Mouse (Mus musculus) gastrocnemius, postnatal 36 days (tissue): Measurements from ENCODE around the gene Ccdc91. TPM values are rescaled to one million over a fixed set of nuclear protein-coding genes. Genes with fewer than 3 reads are reported as not detected.

Experiments used
- DNase-seq, 2 experiments: peaks; one replicate each; pipeline ENCODE4 v3.0.0; 2022
- intact Hi-C: fragments of 180-260 bp; cut with DNase I; formaldehyde crosslinking; loops from one replicate; pipeline ENCODE4 v1.15.1; 2025
- long read RNA-seq, 2 experiments: library from polyadenylated mRNA; stranded (forward); transcript quantifications; one replicate each; pipeline ENCODE4 v2.0.0; 2021
- total RNA-seq, 2 experiments: library from RNA; stranded (reverse); gene quantifications; 2 replicates each; pipeline ENCODE4 v1.2.3; 2021

Ccdc91 gene
- total RNA-seq, result 10 to 100 TPM; 75.6 to 86.2 TPM
- long read RNA-seq, experiment 1, transcript Ccdc91-201 (13 exons, 2,459 nt), result major isoform, 58 of 95 reads
- long read RNA-seq, experiment 1, partial matches to known transcripts, result 16 of 95 reads
- long read RNA-seq, experiment 1, other reads (novel, unspliced or antisense), result 21 of 95 reads
- long read RNA-seq, experiment 2, transcript Ccdc91-201 (13 exons, 2,459 nt), result major isoform, 62 of 112 reads
- long read RNA-seq, experiment 2, partial matches to known transcripts, result 9 of 112 reads
- long read RNA-seq, experiment 2, other reads (novel, unspliced or antisense), result 41 of 112 reads

GRCm38 (mm10) chr6:147475727-147476613 lies at the start of gene Ccdc91:
Ccdc91 (plus strand) TSS chr6:147475828.
- intact Hi-C loops, result loop anchor here (10.0 kb wide), 1 partner anchor 211 kb away; the partner anchor contains the start of gene Pthlh
- peak; percentile 89 to 95 for DNase-seq

DNA sequence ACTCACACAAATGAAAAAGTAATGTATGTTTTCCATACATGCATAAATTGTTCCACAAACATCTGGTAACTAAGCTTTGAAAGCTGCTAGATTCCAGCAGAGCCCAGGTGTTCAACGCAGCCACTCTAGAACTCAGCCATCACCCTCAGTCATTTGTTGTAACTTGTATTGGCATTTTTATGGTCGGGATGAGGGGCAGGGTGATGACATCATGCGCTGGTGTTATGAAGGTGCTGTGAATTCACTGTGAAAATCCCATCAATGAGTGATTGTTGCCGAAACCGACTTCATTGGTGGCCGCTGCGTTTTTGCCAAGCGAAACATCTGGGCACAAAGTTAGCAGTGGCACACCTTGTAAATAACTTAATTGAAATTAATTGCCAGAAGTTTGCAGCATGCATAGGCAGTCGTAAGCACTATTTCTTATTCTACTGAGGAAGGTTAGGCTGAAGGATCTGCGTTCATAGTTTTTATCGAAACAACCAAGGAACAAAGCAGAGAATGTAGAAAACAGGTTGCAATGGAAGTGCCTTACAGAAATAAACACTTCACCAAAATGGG lies 48.6 kb upstream of the Ccdc91 start:
- no peak for DNase-seq
- intact Hi-C loops, result no loop called here

GRCm38 (mm10) chr6:147455775-147456174 lies 19.9 kb upstream of the Ccdc91 start:
- no peak for DNase-seq
- intact Hi-C loops, result no loop called here

- intact Hi-C loops, result no loop called here
- DNase-seq, result no peak
Observed at GRCm38 (mm10) chr6:147458637-147459301, 16.9 kb upstream of the Ccdc91 start.

GRCm38 (mm10) chr6:147470016-147470415 lies 5.6 kb upstream of the Ccdc91 start:
- DNase-seq, result no peak
- intact Hi-C loops, result loop anchor here (10.0 kb wide), 1 partner anchor 205 kb away; the partner anchor contains the start of gene Pthlh

GRCm38 (mm10) chr6:147481141-147481540 lies 5.5 kb downstream of the Ccdc91 start:
- no peak for DNase-seq
- intact Hi-C loops, result no loop called here

- DNase-seq, result no peak
- intact Hi-C loops, result no loop called here
Observed at GRCm38 (mm10) chr6:147490120-147490519, 14.5 kb downstream of the Ccdc91 start.

GRCm38 (mm10) chr6:147492551-147492950 lies 16.9 kb downstream of the Ccdc91 start:
- no peak for DNase-seq
- intact Hi-C loops, result no loop called here

DNA sequence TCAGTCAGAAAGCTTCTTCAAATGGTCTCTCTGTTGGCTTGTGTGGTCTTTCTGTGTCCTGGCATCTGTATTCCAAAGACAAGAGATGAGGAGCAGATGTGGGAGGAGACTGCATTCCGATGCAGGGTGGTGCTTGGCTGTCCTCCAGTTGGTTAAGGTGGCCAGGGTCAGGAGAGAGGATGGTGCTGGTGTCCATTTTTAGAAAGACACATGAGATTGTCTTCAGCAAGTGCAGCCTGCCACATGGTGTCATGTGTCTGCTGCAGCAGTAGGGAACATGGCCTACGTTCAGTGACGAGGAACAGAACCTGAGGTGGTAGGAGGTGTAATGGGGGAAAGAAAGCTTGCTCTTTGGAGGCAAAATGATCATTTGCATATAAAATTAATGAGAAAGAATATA lies 25.8 kb downstream of the Ccdc91 start:
- peak; percentile 30 to 48 for DNase-seq
- intact Hi-C loops, result no loop called here

GRCm38 (mm10) chr6:147506074-147506473 lies 30.4 kb downstream of the Ccdc91 start:
- intact Hi-C loops, result no loop called here
- peak; percentile 27 to 31 for DNase-seq

DNA sequence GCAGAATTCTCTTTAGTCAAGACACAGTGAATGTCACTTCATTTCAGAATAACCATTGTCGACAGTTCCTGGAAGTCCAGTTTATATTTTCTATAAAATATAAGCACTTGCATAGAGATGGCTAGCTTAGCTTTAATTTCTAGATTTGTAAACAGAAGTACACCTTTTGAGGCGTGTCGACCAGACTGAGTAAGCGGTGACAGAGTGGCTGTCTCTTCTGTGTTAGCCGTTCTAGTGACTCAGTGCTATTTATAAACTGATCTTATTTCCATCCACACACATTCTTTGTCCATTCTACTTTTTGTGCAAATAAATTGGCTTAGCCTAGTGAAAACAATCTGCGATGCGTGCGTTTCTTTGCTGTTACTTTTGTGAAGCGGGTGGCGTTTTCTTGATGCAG lies 30.9 kb downstream of the Ccdc91 start:
- DNase-seq, result no peak

GRCm38 (mm10) chr6:147507186-147507585 lies 31.6 kb downstream of the Ccdc91 start:
- intact Hi-C loops, result no loop called here
- DNase-seq, result no peak

More for the DNA sequence above, 30.9 kb downstream of the Ccdc91 start:
- intact Hi-C loops, result no loop called here

GRCm38 (mm10) chr6:147510516-147510915 lies 34.9 kb downstream of the Ccdc91 start:
- no peak for DNase-seq
- intact Hi-C loops, result no loop called here

GRCm38 (mm10) chr6:147517909-147518308 lies 42.3 kb downstream of the Ccdc91 start:
- intact Hi-C loops, result no loop called here
- no peak for DNase-seq

DNA sequence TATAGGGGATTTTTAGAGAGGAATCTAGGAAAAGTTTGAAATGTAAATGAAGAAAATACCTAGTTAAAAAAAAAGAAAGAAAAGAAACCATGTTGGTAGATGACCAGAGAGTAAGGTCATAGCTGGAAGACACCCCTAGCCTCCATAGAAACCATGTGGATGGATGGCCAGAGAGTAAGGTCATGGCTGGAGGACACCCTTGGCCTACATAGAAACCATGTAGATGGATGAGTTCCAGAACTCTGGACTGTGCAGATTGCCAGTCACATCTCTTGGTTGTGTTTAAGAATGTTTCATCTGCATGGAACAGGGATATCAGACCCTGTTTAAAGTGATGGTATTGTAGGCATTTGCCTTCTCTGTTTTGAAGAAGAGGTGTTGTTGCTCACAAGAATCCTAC lies 49.6 kb downstream of the Ccdc91 start:
- no peak for DNase-seq
- intact Hi-C loops, result no loop called here

DNA sequence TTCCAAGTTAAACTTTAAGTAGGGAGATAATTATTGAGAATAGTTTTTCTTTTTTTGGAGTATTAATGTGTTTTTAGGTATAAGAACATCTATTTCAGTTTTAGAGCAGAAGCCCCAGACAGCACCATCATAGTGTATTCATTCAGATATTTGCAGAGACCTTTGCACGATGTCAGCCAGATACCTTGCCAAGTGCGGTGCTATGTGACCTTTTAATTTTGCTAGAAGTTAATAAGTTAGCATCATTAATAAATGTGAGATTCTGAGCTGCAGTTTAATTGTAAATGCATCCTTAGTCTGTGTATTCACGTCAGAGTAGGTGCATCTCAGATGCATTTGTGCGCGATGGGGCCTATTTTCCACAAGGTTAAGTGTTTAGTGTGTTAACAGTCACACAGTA lies 59.3 kb downstream of the Ccdc91 start:
- intact Hi-C loops, result no loop called here

DNA sequence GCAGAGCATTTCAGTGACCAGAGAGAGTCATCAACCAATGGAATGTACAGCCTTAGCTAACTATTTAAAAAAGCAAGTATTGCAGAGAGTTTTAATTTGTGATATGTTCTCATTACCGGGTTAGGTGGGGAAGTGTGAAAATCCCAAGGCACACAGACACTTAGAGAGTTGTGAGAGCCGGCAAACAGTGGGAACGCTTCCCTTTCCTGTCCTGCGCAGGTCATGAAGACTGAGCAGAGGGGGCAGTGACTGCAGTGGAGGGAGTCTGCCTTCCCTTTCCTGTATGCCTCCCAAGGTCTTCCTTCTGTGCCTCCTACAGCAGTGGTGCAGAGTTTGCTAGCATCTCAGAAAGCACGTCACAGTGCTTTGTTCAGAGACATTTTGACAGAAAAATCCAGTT lies 62.6 kb downstream of the Ccdc91 start:
- no peak for DNase-seq
- intact Hi-C loops, result no loop called here

More for the DNA sequence above, 59.3 kb downstream of the Ccdc91 start:
- no peak for DNase-seq

DNA sequence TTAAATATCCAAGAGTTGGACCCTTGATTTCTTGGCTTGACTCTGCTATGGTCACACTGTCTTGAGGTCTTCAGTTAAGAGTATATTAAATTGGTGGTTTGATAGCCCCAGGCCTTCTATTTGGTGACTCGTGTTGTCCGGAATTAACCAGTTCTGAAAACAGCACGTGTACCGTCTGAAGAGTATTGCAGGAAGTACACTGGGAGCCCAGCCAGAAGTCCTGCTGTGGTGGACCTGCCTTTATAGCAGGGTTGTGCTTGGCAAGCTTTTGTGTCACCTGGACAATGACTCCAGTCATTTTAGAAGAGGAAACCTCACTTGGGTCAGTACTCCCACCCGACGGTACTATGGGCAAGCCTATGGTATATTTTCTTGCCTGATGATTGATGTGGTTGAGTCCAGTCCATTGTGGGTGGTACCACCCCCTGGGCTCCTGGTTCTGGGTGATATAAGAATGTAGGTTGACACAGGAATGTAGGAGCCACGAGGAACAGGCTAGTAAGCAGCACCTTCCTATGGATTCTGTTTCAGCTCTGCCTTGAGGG lies 63.5 kb downstream of the Ccdc91 start:
- DNase-seq, result no peak
- intact Hi-C loops, result no loop called here

DNA sequence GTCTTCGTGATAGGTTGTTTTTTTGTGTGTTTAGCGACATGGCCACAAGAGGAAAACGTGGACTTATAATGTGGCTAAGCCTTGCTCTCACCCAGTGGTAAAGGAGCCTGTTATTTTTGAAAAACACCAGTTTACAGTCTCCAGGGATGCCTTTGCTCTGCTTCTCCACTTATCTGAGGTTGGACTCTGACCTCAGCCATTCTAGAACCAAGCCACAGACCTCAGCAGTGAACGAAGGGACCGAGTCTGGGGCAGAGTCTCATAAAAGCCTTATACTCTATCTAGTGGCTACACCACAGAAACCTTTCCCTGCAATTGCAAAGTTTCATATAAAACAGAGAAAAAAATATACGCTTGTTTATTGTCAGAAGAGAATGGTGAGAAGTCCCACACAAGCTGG lies 65.3 kb downstream of the Ccdc91 start:
- intact Hi-C loops, result no loop called here
- DNase-seq, result no peak

- peak in 1 of 2 experiments; percentile 12 for DNase-seq
- intact Hi-C loops, result no loop called here
Observed at GRCm38 (mm10) chr6:147555591-147555990, 80.0 kb downstream of the Ccdc91 start.
